Mouse (Mus musculus): ENCODE data around the gene Syn2.

Gene Syn2

GRCm38 (mm10) chr6:115244222-115244621 lies 109.5 kb downstream of the Syn2 start:
- no peak for DNase-seq (ENCODE audit: low read depth, low spot score)

GRCm38 (mm10) chr6:115245500-115246058 lies 110.9 kb downstream of the Syn2 start:
- no peak for DNase-seq (ENCODE audit: low read depth, low spot score)

- DNase-seq (ENCODE audit: low read depth, low spot score): no peak
Measured at GRCm38 (mm10) chr6:115251531-115251985, 116.9 kb downstream of the Syn2 start.

- DNase-seq (ENCODE audit: low read depth, low spot score): no peak
Measured at GRCm38 (mm10) chr6:115252099-115252873, 117.6 kb downstream of the Syn2 start, which contains the start of gene Timp4. Gene Timp4 (minus strand): TSS chr6:115252205.

GRCm38 (mm10) chr6:115255171-115255570 lies 120.5 kb downstream of the Syn2 start:
- no peak for DNase-seq (ENCODE audit: low read depth, low spot score)

- DNase-seq (ENCODE audit: low read depth, low spot score): no peak
Measured at GRCm38 (mm10) chr6:115260507-115260906, 125.8 kb downstream of the Syn2 start.

- no peak for DNase-seq (ENCODE audit: low read depth, low spot score)
Measured at GRCm38 (mm10) chr6:115266791-115267190, 132.1 kb downstream of the Syn2 start.

- no peak for DNase-seq (ENCODE audit: low read depth, low spot score)
Measured at GRCm38 (mm10) chr6:115267916-115268315, 133.2 kb downstream of the Syn2 start.

GRCm38 (mm10) chr6:115268551-115269385 lies 134.1 kb downstream of the Syn2 start:
- DNase-seq (ENCODE audit: low read depth, low spot score): no peak

- no peak for DNase-seq (ENCODE audit: low read depth, low spot score)
Measured at GRCm38 (mm10) chr6:115269561-115269960, 134.9 kb downstream of the Syn2 start.

- no peak for DNase-seq (ENCODE audit: low read depth, low spot score)
Measured at GRCm38 (mm10) chr6:115270085-115270484, 135.4 kb downstream of the Syn2 start.

- DNase-seq (ENCODE audit: low read depth, low spot score): no peak
Measured at GRCm38 (mm10) chr6:115271326-115271725, 136.6 kb downstream of the Syn2 start.

- no peak for DNase-seq (ENCODE audit: low read depth, low spot score)
Measured at GRCm38 (mm10) chr6:115271866-115272271, 137.2 kb downstream of the Syn2 start.

- no peak for DNase-seq (ENCODE audit: low read depth, low spot score)
Measured at GRCm38 (mm10) chr6:115273346-115273745, 138.6 kb downstream of the Syn2 start.

GRCm38 (mm10) chr6:115274705-115275104 lies 140.0 kb downstream of the Syn2 start:
- DNase-seq (ENCODE audit: low read depth, low spot score): no peak

GRCm38 (mm10) chr6:115275116-115275815 lies 140.6 kb downstream of the Syn2 start:
- DNase-seq (ENCODE audit: low read depth, low spot score): no peak

GRCm38 (mm10) chr6:115278086-115278485 lies 143.4 kb downstream of the Syn2 start:
- no peak for DNase-seq (ENCODE audit: low read depth, low spot score)

GRCm38 (mm10) chr6:115279639-115280038 lies 144.9 kb downstream of the Syn2 start:
- no peak for DNase-seq (ENCODE audit: low read depth, low spot score)

GRCm38 (mm10) chr6:115284153-115284552 lies 149.5 kb downstream of the Syn2 start:
- DNase-seq (ENCODE audit: low read depth, low spot score): no peak

- DNase-seq (ENCODE audit: low read depth, low spot score): peak; percentile 92
Measured at GRCm38 (mm10) chr6:115286441-115286840, 151.7 kb downstream of the Syn2 start.

GRCm38 (mm10) chr6:115288223-115288622 lies 153.5 kb downstream of the Syn2 start:
- DNase-seq (ENCODE audit: low read depth, low spot score): no peak

GRCm38 (mm10) chr6:115290561-115290960 lies 155.9 kb downstream of the Syn2 start:
- no peak for DNase-seq (ENCODE audit: low read depth, low spot score)
